Mouse (Mus musculus) forebrain, embryonic 10.5 days (tissue): ENCODE measurements around the gene Immp2l. TPM values are rescaled to one million over a fixed set of nuclear protein-coding genes. Genes with fewer than 3 reads are reported as not detected.

Experiments used
- DNase-seq: peaks from one replicate; pipeline ENCODE4 v3.0.0-alpha.2; 2017; ENCODE audit warnings: low spot score; ENCODE audit errors: extremely low spot score
- H3K27ac ChIP-seq: fragments of 300-500 bp; sonication (generic); 2 replicates; pipeline ENCODE4 v1.5.1; 2016; ENCODE audit warnings: mild to moderate bottlenecking
- H3K27me3 ChIP-seq: fragments of 300-500 bp; sonication (generic); 2 replicates; pipeline ENCODE4 v1.6.1; 2016; ENCODE audit warnings: mild to moderate bottlenecking; ENCODE audit not compliant: poor library complexity, severe bottlenecking
- H3K36me3 ChIP-seq: fragments of 300-500 bp; sonication (generic); replicated peaks from 2 replicates; pipeline ENCODE4 v1.6.1; 2016; ENCODE audit warnings: mild to moderate bottlenecking, moderate library complexity
- H3K4me1 ChIP-seq: fragments of 300-500 bp; sonication (generic); 2 replicates; pipeline ENCODE4 v1.6.1; 2016
- H3K4me3 ChIP-seq: fragments of 300-500 bp; sonication (generic); 2 replicates; pipeline ENCODE4 v1.5.1; 2016; ENCODE audit warnings: mild to moderate bottlenecking, moderate library complexity
- H3K9me3 ChIP-seq: fragments of 300-500 bp; sonication (generic); 2 replicates; pipeline ENCODE4 v1.6.1; 2016; ENCODE audit warnings: mild to moderate bottlenecking, moderate library complexity
- WGBS: fragments of 180-500 bp; shearing (Covaris S2); methylation state at CpG from one replicate; pipeline ENCODE4 v1.1.7; 2016; 5-methylcytosine and 5-hydroxymethylcytosine counted together
- polyA plus RNA-seq: library from polyadenylated mRNA; unstranded; fragments of >200 nt; fragmentation: Nextera tagmentation; extraction: Ambion mirVana; gene quantifications from 2 replicates; pipeline ENCODE4 v1.2.1, GENCODE M21; 2016

The Immp2l gene
- polyA plus RNA-seq, 1 experiment from 2014 or later: 8.6 TPM

GRCm38 (mm10) chr12:41134885-41135284, 111.0 kb downstream of the Immp2l start:
- Histone ChIP-seq H3K4me3 (no peak overlapping the region), H3K4me1 (no peaks in the 10 kb centered on the region), H3K27me3 (no peaks in the 10 kb centered on the region), H3K36me3 (no peaks in the 10 kb centered on the region), H3K27ac (no peak overlapping the region), H3K9me3 (no peaks in the 10 kb centered on the region)
- DNase-seq: no peak
- WGBS: 84% methylated on average over 3 of the region's 3 CpGs

DNA sequence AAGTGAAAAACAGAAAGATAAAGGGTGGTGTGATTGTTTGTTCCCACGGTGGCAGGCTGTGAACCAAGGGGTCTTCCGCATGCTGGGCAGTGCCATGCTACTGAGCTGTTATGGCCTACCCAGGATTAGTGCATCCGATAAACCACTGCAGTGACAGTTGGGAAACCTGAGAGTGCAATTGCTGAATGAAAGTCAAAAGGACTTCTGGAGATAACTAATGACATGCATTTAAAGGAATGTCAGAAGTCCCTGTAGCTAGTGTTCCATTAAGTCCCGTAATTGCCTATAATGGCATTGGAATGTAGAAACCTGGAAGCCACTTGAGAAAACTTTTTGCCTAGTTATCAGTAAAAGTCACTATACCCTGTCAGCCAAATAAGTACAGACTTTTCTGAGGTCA, 135.7 kb downstream of the Immp2l start:
- 73% methylated on average over 4 of the region's 4 CpGs for WGBS
- no peak overlapping the region for H3K27ac ChIP-seq
- H3K4me1 ChIP-seq: no peaks in the 10 kb centered on the region
- no peaks in the 10 kb centered on the region for H3K9me3 ChIP-seq
- H3K27me3 ChIP-seq: no peaks in the 10 kb centered on the region
- no peak overlapping the region for H3K4me3 ChIP-seq
- no peak for DNase-seq
- no peaks in the 10 kb centered on the region for H3K36me3 ChIP-seq

- no peak for DNase-seq
These were observed 143.9 kb downstream of the Immp2l start for GRCm38 (mm10) chr12:41167802-41168201.

DNA sequence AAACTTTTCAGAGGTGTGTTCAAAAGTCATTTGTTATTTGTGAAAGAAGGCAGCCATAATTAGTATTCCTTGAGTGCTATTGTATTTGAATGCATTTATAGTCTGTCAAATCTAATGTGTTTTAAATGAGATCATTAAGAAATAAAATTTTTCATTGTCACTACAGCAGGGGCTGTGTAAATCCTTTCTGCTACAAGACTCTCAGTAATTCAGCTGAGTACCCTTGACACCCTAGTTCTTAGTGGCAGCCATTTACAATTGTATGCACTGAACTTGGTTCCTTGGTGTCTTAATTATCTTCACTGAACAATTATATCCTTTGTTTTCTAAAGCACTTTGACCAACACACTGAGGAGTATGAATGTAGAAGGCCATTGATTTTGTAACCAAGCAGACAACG, 146.2 kb downstream of the Immp2l start:
- H3K36me3 ChIP-seq: no peaks in the 10 kb centered on the region
- H3K27ac ChIP-seq: no peak overlapping the region
- no peaks in the 10 kb centered on the region for H3K4me1 ChIP-seq
- no peak for DNase-seq
- WGBS: 61% methylated on average over 1 of the region's 1 CpGs
- no peaks in the 10 kb centered on the region for H3K9me3 ChIP-seq
- no peak overlapping the region for H3K4me3 ChIP-seq
- H3K27me3 ChIP-seq: no peaks in the 10 kb centered on the region

More at GRCm38 (mm10) chr12:41167802-41168201, 143.9 kb downstream of the Immp2l start:
- no peaks in the 10 kb centered on the region for H3K9me3 ChIP-seq
- no peaks in the 10 kb centered on the region for H3K36me3 ChIP-seq
- 79% methylated on average over 4 of the region's 4 CpGs for WGBS
- no peak overlapping the region for H3K27ac ChIP-seq
- no peaks in the 10 kb centered on the region for H3K4me1 ChIP-seq
- no peaks in the 10 kb centered on the region for H3K27me3 ChIP-seq
- no peak overlapping the region for H3K4me3 ChIP-seq

- no peak overlapping the region for H3K4me3 ChIP-seq
- H3K27ac ChIP-seq: no peak overlapping the region
- no peaks in the 10 kb centered on the region for H3K9me3 ChIP-seq
- no peak for DNase-seq
- H3K27me3 ChIP-seq: no peaks in the 10 kb centered on the region
- no peaks in the 10 kb centered on the region for H3K36me3 ChIP-seq
- peaks cover 7% of the 10 kb centered on the region; the same call in 1 of the 2 replicates for H3K4me1 ChIP-seq
These were observed 159.0 kb downstream of the Immp2l start for GRCm38 (mm10) chr12:41182856-41183255.

DNA sequence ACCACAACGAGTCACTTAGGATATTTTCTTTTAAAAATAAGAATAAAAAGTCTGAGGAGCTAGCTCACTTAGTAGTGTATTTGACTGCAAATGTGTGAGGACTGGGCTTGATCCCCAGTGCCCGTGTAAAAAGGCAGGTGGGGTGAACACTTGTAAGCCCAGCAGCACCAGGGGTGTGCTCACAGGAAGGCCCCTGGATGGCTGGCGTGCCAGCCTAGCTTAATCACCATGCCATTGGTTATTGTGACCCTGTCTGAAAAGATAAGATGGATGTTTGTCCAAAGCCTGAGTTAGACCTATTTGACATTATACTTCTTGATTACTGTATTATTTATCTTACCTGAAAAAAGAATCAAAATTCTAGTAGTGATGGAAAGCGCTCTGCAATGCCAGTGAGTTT, 161.2 kb downstream of the Immp2l start:
- Histone ChIP-seq H3K36me3 (no peaks in the 10 kb centered on the region), H3K4me1 (peaks cover 7% of the 10 kb centered on the region; the same call in 1 of the 2 replicates)
- 90% methylated on average over 4 of the region's 4 CpGs for WGBS

GRCm38 (mm10) chr12:41185509-41185908, 161.6 kb downstream of the Immp2l start:
- H3K36me3 ChIP-seq: no peaks in the 10 kb centered on the region
- no peak for DNase-seq
- 92% methylated on average over 6 of the region's 6 CpGs for WGBS
- H3K9me3 ChIP-seq: no peaks in the 10 kb centered on the region
- no peak overlapping the region for H3K27ac ChIP-seq
- no peaks in the 10 kb centered on the region for H3K27me3 ChIP-seq
- peaks cover 7% of the 10 kb centered on the region; the same call in 1 of the 2 replicates for H3K4me1 ChIP-seq
- H3K4me3 ChIP-seq: no peak overlapping the region

More for the DNA sequence above, 161.2 kb downstream of the Immp2l start:
- Histone ChIP-seq H3K27me3 (no peaks in the 10 kb centered on the region), H3K4me3 (no peak overlapping the region), H3K9me3 (no peaks in the 10 kb centered on the region), H3K27ac (no peak overlapping the region)
- DNase-seq: no peak

DNA sequence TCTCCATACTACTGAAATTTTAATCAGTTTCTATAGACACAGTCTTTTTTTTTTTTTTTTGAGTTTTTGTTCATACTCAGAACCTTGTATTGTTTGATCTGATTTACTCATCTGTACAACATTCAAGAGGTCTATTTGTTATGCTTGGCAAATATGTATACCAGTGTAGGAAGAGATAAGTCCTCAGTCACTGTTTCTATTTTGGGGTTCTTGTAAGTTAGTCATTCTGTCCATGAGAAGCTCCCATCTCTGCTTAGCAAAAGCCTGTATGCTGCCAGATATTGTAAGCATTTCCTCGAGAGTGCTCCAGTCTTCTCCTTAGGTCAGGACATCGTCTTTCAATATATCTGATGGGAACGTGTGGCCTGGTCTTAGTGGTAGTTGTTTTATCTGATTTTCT, 168.9 kb downstream of the Immp2l start:
- Histone ChIP-seq H3K36me3 (no peaks in the 10 kb centered on the region), H3K9me3 (no peaks in the 10 kb centered on the region), H3K27ac (no peak overlapping the region), H3K4me3 (no peak overlapping the region), H3K4me1 (no peaks in the 10 kb centered on the region), H3K27me3 (no peaks in the 10 kb centered on the region)
- WGBS: 92% methylated on average over 3 of the region's 3 CpGs
- no peak for DNase-seq

GRCm38 (mm10) chr12:41196374-41196773, 172.5 kb downstream of the Immp2l start:
- 86% methylated on average over 2 of the region's 2 CpGs for WGBS
- Histone ChIP-seq H3K9me3 (no peaks in the 10 kb centered on the region), H3K27ac (no peak overlapping the region), H3K4me1 (no peaks in the 10 kb centered on the region), H3K4me3 (no peak overlapping the region), H3K27me3 (no peaks in the 10 kb centered on the region), H3K36me3 (no peaks in the 10 kb centered on the region)
- DNase-seq: no peak

DNA sequence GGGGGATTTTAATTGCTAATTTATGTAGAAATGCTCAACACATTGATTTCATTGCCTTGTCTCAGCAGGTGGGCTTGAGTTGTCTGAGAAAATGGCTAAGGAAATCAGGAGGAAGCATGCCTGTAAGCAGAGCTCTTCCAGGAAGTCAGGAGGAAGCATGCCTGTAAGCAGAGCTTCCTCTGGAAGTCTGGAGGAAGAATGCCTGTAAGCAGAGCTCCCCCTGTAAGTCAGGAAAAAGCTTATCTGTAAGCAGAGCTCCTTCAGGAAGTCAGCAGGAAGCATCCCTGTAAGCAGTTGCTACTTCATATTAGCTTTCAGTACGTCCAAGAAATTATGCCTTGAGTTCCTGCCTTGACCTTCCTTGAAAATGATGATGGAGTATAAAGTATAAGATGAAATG, 191.3 kb downstream of the Immp2l start:
- Histone ChIP-seq H3K27ac (no peak overlapping the region), H3K9me3 (no peaks in the 10 kb centered on the region), H3K36me3 (no peaks in the 10 kb centered on the region), H3K4me3 (no peak overlapping the region), H3K4me1 (no peaks in the 10 kb centered on the region), H3K27me3 (no peaks in the 10 kb centered on the region)
- DNase-seq: no peak
- 76% methylated on average over 1 of the region's 1 CpGs for WGBS

GRCm38 (mm10) chr12:41221893-41222292, 198.0 kb downstream of the Immp2l start:
- 60% methylated on average over 3 of the region's 3 CpGs for WGBS
- DNase-seq: no peak
- Histone ChIP-seq H3K9me3 (no peaks in the 10 kb centered on the region), H3K4me3 (no peak overlapping the region), H3K36me3 (no peaks in the 10 kb centered on the region), H3K4me1 (peaks cover 6% of the 10 kb centered on the region), H3K27me3 (no peaks in the 10 kb centered on the region), H3K27ac (no peak overlapping the region)

GRCm38 (mm10) chr12:41223686-41224085, 199.8 kb downstream of the Immp2l start:
- Histone ChIP-seq H3K27ac (no peak overlapping the region), H3K9me3 (no peaks in the 10 kb centered on the region), H3K27me3 (no peaks in the 10 kb centered on the region), H3K4me1 (peaks cover 6% of the 10 kb centered on the region), H3K36me3 (no peaks in the 10 kb centered on the region), H3K4me3 (no peak overlapping the region)
- no peak for DNase-seq
- WGBS: 73% methylated on average over 1 of the region's 1 CpGs

- Histone ChIP-seq H3K36me3 (no peaks in the 10 kb centered on the region), H3K27me3 (no peaks in the 10 kb centered on the region), H3K27ac (no peak overlapping the region), H3K9me3 (no peaks in the 10 kb centered on the region), H3K4me1 (peaks cover 6% of the 10 kb centered on the region), H3K4me3 (no peak overlapping the region)
- WGBS: 57% methylated on average over 4 of the region's 4 CpGs
- DNase-seq: no peak
These were observed 200.6 kb downstream of the Immp2l start for GRCm38 (mm10) chr12:41224538-41224937.

GRCm38 (mm10) chr12:41231966-41232365, 208.1 kb downstream of the Immp2l start:
- Histone ChIP-seq H3K27ac (no peak overlapping the region), H3K27me3 (no peaks in the 10 kb centered on the region), H3K9me3 (no peaks in the 10 kb centered on the region), H3K4me1 (no peaks in the 10 kb centered on the region), H3K4me3 (no peak overlapping the region), H3K36me3 (no peaks in the 10 kb centered on the region)
- no peak for DNase-seq
- WGBS: 70% methylated on average over 2 of the region's 2 CpGs
